Mouse (Mus musculus) kidney, postnatal 0 days (tissue): Measurements from ENCODE around the gene Rab27a. TPM values are rescaled to one million over a fixed set of nuclear protein-coding genes. Genes with fewer than 3 reads are reported as not detected.

Experiments used
- ATAC-seq: fragments of 200-750 bp; cut with Nextera tagmentation; replicated peaks from 2 replicates; pipeline ENCODE4 v1.8.0; 2017; ENCODE audit warnings: low read depth, moderate number of reproducible peaks, moderate TSS enrichment, moderate library complexity; ENCODE audit not compliant: low FRiP score
- DNase-seq: peaks from one replicate; pipeline ENCODE4 v3.0.0-alpha.2; 2016; ENCODE audit warnings: low spot score
- H3K27ac ChIP-seq: fragments of 300-500 bp; sonication (generic); 2 replicates; pipeline ENCODE4 v1.5.1; 2014; ENCODE audit warnings: mild to moderate bottlenecking
- H3K27me3 ChIP-seq: fragments of 300-500 bp; sonication (generic); 2 replicates; pipeline ENCODE4 v1.6.1; 2014; ENCODE audit warnings: low read length, mixed read lengths; ENCODE audit not compliant: insufficient read depth
- H3K36me3 ChIP-seq: fragments of 300-500 bp; sonication (generic); 2 replicates; pipeline ENCODE4 v1.6.1; 2014; ENCODE audit warnings: low read length, mixed read lengths; ENCODE audit not compliant: insufficient read depth
- H3K4me1 ChIP-seq: fragments of 300-500 bp; sonication (generic); replicated peaks from 2 replicates; pipeline ENCODE4 v1.6.1; 2014; ENCODE audit warnings: antibody characterized with exemption, low read length, mixed read lengths; ENCODE audit not compliant: insufficient read depth
- H3K4me2 ChIP-seq: fragments of 300-500 bp; sonication (generic); 2 replicates; pipeline ENCODE4 v1.6.1; 2014; ENCODE audit warnings: mild to moderate bottlenecking, low read length, moderate library complexity, mixed read lengths
- H3K4me3 ChIP-seq: fragments of 300-500 bp; sonication (generic); replicated peaks from 2 replicates; pipeline ENCODE4 v1.5.1; 2014; ENCODE audit warnings: low read depth, low read length
- H3K9ac ChIP-seq: fragments of 300-500 bp; sonication (generic); 2 replicates; pipeline ENCODE4 v1.6.1; 2014; ENCODE audit warnings: low read depth, low read length
- H3K9me3 ChIP-seq: fragments of 300-500 bp; sonication (generic); replicated peaks from 2 replicates; pipeline ENCODE4 v1.6.1; 2016; ENCODE audit warnings: low read length, inconsistent platforms, mixed read lengths
- CTCF ChIP-seq: IDR thresholded peaks from 2 replicates; pipeline ENCODE4 v1.5.1; 2016; ENCODE audit warnings: antibody characterized with exemption, low read depth, mild to moderate bottlenecking, moderate library complexity
- WGBS: fragments of 180-500 bp; shearing (Covaris S2); extraction: QIAGEN DNeasy Blood & Tissue Kit; methylation state at CpG from one replicate; pipeline ENCODE4 v1.1.7; 2014; 5-methylcytosine and 5-hydroxymethylcytosine counted together
- microRNA-seq: library from miRNA; unstranded; fragments of <30 nt; microRNA quantifications from one replicate; pipeline ENCODE4, GENCODE M21; 2016
- polyA plus RNA-seq: library from polyadenylated mRNA; unstranded; fragments of >200 nt; fragmentation: Nextera tagmentation; extraction: Ambion mirVana; gene quantifications from 2 replicates; pipeline ENCODE4 v1.2.1, GENCODE M21; 2015

Gene Rab27a
- polyA plus RNA-seq, 1 experiment from 2014 or later = 8.9 TPM

DNA sequence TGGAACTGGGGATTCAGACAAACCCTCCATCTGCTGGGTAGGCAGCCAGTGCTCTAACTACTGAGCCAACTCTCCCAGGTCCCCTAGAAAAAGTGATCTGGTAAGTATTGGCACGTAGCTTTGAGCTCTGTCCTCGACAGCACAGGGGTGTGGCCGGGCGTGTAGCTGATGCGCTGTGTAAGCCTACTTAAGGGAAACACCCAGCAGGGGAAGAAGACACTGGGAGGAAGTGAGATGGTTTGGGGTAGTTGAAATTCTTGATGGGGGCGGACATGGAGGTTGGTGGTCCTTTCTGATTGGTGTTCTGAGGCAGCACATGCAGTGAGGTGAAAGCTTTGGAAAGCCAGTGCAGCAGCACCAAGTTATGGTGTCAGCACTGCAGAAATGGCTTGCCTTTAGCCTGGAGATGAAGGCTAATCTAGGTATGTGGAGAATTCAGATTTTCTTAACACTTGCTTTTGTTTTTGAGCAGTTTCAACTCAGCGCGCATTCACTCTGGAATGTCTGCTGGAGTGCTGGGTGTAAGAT is 80.5 kb downstream of the Rab27a start:
- H3K4me1 ChIP-seq = no peaks in the 10 kb centered on the region
- no peak overlapping the region for H3K4me2 ChIP-seq
- H3K4me3 ChIP-seq = no peak overlapping the region
- no peak overlapping the region for H3K9ac ChIP-seq
- DNase-seq = no peak
- no peaks in the 10 kb centered on the region for H3K27me3 ChIP-seq
- peaks cover 47% of the 10 kb centered on the region for H3K36me3 ChIP-seq
- no peak overlapping the region for H3K27ac ChIP-seq
- H3K9me3 ChIP-seq = no peaks in the 10 kb centered on the region
- no peak for TF ChIP-seq CTCF
- WGBS = 92% methylated on average over 8 of the region's 8 CpGs
- no peak for ATAC-seq

DNA sequence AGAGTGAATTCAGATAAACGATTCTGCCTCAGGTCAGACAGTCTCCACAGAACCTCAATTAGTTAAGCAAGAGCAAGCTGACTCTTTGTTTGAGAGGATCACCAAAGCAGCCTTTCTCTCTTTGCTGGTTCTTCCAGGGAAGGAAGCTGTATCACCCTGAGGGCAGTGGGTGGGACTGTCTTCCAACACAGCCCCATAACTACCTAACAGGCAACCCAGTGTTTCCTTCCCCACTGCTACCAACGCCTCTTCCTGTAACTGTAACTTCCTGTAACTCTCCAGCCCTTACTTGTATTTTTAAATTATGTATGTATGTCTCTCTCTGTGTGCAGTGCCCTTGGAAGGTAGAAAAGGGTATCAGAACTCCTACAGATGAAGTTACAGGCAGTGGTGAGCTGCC is 82.8 kb downstream of the Rab27a start:
- H3K27ac ChIP-seq = no peak overlapping the region
- 84% methylated on average over 2 of the region's 2 CpGs for WGBS
- DNase-seq = no peak
- H3K4me2 ChIP-seq = no peak overlapping the region
- peaks cover 31% of the 10 kb centered on the region for H3K36me3 ChIP-seq
- H3K9ac ChIP-seq = no peak overlapping the region
- ATAC-seq = no peak
- no peaks in the 10 kb centered on the region for H3K4me1 ChIP-seq
- no peaks in the 10 kb centered on the region for H3K27me3 ChIP-seq
- no peak overlapping the region for H3K4me3 ChIP-seq
- TF ChIP-seq CTCF = no peak
- H3K9me3 ChIP-seq = no peaks in the 10 kb centered on the region

DNA sequence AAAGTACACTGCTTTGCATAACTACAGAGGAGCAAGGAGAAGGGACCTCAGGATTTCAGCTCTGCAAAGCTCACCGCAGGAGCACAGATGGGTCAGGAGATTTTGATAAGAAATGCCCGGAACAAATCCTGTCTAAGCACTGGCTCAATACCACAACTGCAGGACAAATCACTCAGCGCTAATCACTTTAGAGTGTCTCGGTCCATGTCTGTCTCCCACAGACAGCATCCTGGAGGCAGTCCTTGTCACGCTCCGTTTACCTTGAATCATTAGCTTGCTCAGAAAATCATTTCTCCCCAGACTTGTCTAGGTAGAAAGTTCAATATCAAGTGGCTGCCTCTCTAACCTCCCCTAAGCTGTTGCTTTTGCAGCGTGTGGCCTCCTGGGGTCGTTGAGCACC is 85.2 kb downstream of the Rab27a start:
- no peak for ATAC-seq
- no peak for DNase-seq
- no peaks in the 10 kb centered on the region for H3K27me3 ChIP-seq
- no peak overlapping the region for H3K27ac ChIP-seq
- 55% methylated on average over 8 of the region's 8 CpGs for WGBS
- no peaks in the 10 kb centered on the region for H3K9me3 ChIP-seq
- peaks cover 24% of the 10 kb centered on the region for H3K36me3 ChIP-seq
- no peak overlapping the region for H3K4me2 ChIP-seq
- no peaks in the 10 kb centered on the region for H3K4me1 ChIP-seq
- TF ChIP-seq CTCF = no peak
- no peak overlapping the region for H3K9ac ChIP-seq
- H3K4me3 ChIP-seq = no peak overlapping the region

DNA sequence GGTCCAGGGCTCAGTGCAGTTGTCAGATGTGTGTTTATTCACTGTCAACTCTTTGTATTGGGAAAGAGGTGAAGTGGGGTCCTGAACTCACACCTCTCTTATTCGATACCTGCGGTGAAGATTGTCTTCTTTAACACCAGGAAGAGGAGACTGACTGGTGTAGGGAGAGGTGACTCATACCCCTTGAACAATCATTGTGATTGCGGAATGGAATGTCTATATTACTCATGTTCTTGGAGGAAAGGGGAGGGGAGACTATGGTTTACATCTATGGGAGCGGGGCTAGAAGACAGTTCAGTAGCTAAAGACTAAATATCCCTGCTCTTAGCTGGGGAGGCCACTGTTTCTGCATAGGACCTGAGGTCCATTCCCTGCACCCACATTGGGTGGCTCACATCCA is 85.9 kb downstream of the Rab27a start:
- Histone ChIP-seq H3K27me3 (no peaks in the 10 kb centered on the region), H3K4me3 (no peak overlapping the region), H3K36me3 (peaks cover 17% of the 10 kb centered on the region), H3K9me3 (no peaks in the 10 kb centered on the region), H3K4me1 (no peaks in the 10 kb centered on the region), H3K9ac (no peak overlapping the region), H3K27ac (no peak overlapping the region), H3K4me2 (no peak overlapping the region)
- DNase-seq (no peak), ATAC-seq (no peak)
- 81% methylated on average over 4 of the region's 4 CpGs for WGBS
- no peak for TF ChIP-seq CTCF

DNA sequence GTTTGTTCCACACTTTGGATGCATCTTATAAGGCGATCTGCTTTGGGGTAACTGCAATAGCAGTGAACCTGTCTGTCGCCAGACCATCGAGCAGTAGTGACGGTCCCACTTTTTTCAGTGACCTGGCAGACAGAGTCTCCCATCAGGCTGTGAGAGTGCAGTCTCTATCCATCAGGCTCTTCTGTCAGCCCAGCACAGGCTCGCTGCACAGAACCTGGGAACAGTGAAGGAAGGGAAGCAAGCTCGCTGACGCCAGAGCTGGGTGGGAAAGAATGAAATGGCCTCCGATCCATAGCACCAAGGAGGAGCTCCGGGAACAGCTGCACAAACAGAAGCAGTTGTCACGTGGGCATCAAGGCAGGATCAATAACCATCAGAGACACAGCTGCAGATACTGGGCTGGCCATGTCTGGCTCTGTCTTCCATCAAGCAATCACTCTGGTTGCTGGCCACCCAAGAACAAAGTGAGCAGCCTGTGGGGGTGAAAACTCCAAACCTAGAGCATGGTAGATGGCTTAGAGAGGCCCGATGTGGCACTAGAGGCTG is 92.8 kb downstream of the Rab27a start:
- H3K4me1 ChIP-seq = no peaks in the 10 kb centered on the region
- no peak overlapping the region for H3K27ac ChIP-seq
- DNase-seq = no peak
- H3K9ac ChIP-seq = no peak overlapping the region
- H3K4me2 ChIP-seq = no peak overlapping the region
- no peaks in the 10 kb centered on the region for H3K27me3 ChIP-seq
- no peak for ATAC-seq
- no peaks in the 10 kb centered on the region for H3K9me3 ChIP-seq
- H3K4me3 ChIP-seq = no peak overlapping the region
- TF ChIP-seq CTCF = no peak
- 43% methylated on average over 11 of the region's 11 CpGs for WGBS
- no peaks in the 10 kb centered on the region for H3K36me3 ChIP-seq

Small RNA genes lying within 50 kb of the gene (microRNA-seq; reads per million reads assigned to microRNA genes)
- gene Gm27353 = not detected

Other genes with a start within 250 kb of the Rab27a start
- gene Prtg, start 238.0 kb upstream of the Rab27a start, polyA plus RNA-seq = 1.2 TPM in 2 replicates
- 3.0 and 3.2 TPM in 2 replicates for gene Pygo1, start 119.2 kb upstream of the Rab27a start, polyA plus RNA-seq
- gene Dyx1c1, start 86.1 kb upstream of the Rab27a start, polyA plus RNA-seq = 2.8 and 3.3 TPM in 2 replicates
- gene Gm44503, start 86.0 kb upstream of the Rab27a start, polyA plus RNA-seq = not detected in 2 replicates
- gene Ccpg1os, start 59.5 kb upstream of the Rab27a start, polyA plus RNA-seq = 30.2 and 33.8 TPM in 2 replicates
- gene Ccpg1, start 59.4 kb upstream of the Rab27a start, polyA plus RNA-seq = 43.8 and 49.6 TPM in 2 replicates
- 10.8 and 11.9 TPM in 2 replicates for gene Pigb, start 4.5 kb upstream of the Rab27a start, polyA plus RNA-seq
- gene Khdc3, start 57.0 kb downstream of the Rab27a start, polyA plus RNA-seq = 0.15 and 0.29 TPM in 2 replicates
- not detected in 2 replicates for gene Gm20509, start 57.6 kb downstream of the Rab27a start, polyA plus RNA-seq
- 103 and 105 TPM in 2 replicates for gene Rsl24d1, start 68.6 kb downstream of the Rab27a start, polyA plus RNA-seq